Mouse (Mus musculus): Measurements from ENCODE around the gene Prss22. TPM values are rescaled to one million over a fixed set of nuclear protein-coding genes. Genes with fewer than 3 reads are reported as not detected.
A peak's percentile ranks its signal among the peaks of the same experiment; 100 is the strongest.
"Not testable (repeated sequence)": the region's sequence is repeated elsewhere in the genome, so short reads cannot be mapped to it uniquely, and the experiment has no call there.

The Prss22 gene
- polyA plus RNA-seq, 1 experiment from 2014 or later = not detected

DNA sequence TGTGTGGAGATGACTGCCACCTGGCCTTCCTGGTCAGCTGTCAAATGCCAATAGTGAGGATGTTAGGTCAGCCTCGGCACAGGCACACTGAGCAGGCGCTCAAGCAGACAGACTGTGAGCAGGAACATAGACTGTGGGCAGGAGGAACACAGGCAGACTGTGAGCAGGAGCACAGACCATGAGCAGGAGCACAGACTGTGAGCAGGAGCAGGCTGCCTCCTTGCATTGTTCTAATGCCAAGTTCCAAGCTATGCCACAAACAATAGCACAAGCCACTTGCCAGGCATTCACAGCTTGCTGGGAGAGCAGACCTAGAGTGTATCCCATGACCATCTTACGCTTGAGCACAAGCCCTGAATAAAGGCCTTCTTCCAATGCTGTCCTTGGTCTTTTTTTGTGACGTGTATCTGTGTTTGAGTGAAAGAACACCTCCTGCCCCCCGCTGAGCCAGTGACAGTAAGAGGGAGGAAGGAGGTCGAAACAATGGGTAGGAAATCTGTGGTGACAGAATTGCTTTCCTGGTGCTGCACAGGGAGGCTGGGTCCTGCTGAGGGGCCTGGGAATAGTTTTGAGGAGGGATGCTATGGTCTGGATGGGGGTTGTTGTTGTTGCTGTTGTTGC lies 32.0 kb downstream of the Prss22 start:
- Histone ChIP-seq H3K36me3 (ENCODE audit: control insufficient read depth, insufficient read depth, low read length) (no peaks in the 10 kb centered on the region), H3K27me3 (ENCODE audit: control insufficient read depth, insufficient read depth, low read length) (no peaks in the 10 kb centered on the region), H3K4me3 (ENCODE audit: control insufficient read depth in 1 of 2, insufficient read depth in 1 of 2, low read depth in 1 of 2, low read length in 2 of 2) (no peak overlapping the region), H3K4me1 (ENCODE audit: control insufficient read depth in 2 of 2, insufficient read depth in 2 of 2, low read length in 2 of 2) (no peaks in the 10 kb centered on the region), H3K4me2 (ENCODE audit: low read length) (no peak overlapping the region), H3K9me3 (ENCODE audit: control insufficient read depth, low read length) (no peaks in the 10 kb centered on the region), H3K9ac (ENCODE audit: low read length) (no peak overlapping the region), H3K27ac (replicated peaks in 1 of 2; ENCODE audit: control insufficient read depth in 1 of 2, insufficient read depth in 1 of 2, low read depth in 2 of 2, low read length in 2 of 2) (no peak overlapping the region)
- ATAC-seq (ENCODE audit: insufficient number of reproducible peaks, insufficient read depth, low FRiP score, low read depth) = no peak
- WGBS = 38% methylated on average over 6 of the region's 6 CpGs

DNA sequence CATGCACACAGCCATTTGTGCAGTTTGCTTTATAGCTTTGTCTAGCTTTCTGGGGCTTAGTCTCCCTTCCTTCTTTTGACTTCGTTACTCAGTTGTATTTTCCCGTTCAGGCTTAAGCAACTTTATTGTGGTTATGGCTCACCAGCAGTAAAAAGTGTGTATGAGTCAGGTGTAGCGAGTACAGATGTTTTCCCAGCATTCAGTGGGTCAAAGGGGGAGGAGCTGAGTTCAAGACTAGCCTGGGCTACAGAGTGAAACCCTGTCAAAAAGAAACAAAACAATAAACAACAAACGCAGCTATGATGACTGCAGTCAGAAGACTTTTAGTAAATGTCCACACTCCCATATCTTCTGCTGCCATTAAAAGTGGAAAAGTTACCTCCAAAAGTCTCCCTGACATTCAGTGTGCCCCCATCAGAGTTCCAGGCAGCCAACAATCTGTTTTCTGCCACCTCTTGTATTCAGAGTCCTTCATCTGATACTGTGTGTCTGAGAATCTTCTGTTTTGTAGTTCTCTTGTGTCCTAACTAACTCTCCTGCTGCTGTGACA lies 36.3 kb downstream of the Prss22 start:
- Histone ChIP-seq H3K36me3 (ENCODE audit: control insufficient read depth, insufficient read depth, low read length) (no peaks in the 10 kb centered on the region), H3K4me2 (ENCODE audit: low read length) (no peak overlapping the region), H3K27me3 (ENCODE audit: control insufficient read depth, insufficient read depth, low read length) (no peaks in the 10 kb centered on the region), H3K4me1 (ENCODE audit: control insufficient read depth in 2 of 2, insufficient read depth in 2 of 2, low read length in 2 of 2) (no peaks in the 10 kb centered on the region), H3K27ac (replicated peaks in 1 of 2; ENCODE audit: control insufficient read depth in 1 of 2, insufficient read depth in 1 of 2, low read depth in 2 of 2, low read length in 2 of 2) (no peak overlapping the region), H3K9me3 (ENCODE audit: control insufficient read depth, low read length) (no peaks in the 10 kb centered on the region), H3K9ac (ENCODE audit: low read length) (no peak overlapping the region), H3K4me3 (ENCODE audit: control insufficient read depth in 1 of 2, insufficient read depth in 1 of 2, low read depth in 1 of 2, low read length in 2 of 2) (no peak overlapping the region)
- ATAC-seq (ENCODE audit: insufficient number of reproducible peaks, insufficient read depth, low FRiP score, low read depth) = no peak
- WGBS = 78% methylated on average over 4 of the region's 4 CpGs

- no peaks in the 10 kb centered on the region for H3K36me3 ChIP-seq (ENCODE audit: control insufficient read depth, insufficient read depth, low read length)
- no peaks in the 10 kb centered on the region for H3K9me3 ChIP-seq (ENCODE audit: control insufficient read depth, low read length)
- no peak overlapping the region for H3K9ac ChIP-seq (ENCODE audit: low read length)
- H3K27me3 ChIP-seq (ENCODE audit: control insufficient read depth, insufficient read depth, low read length) = no peaks in the 10 kb centered on the region; the same call in 1 of the 2 replicates
- no peaks in the 10 kb centered on the region for H3K4me1 ChIP-seq (ENCODE audit: control insufficient read depth in 2 of 2, insufficient read depth in 2 of 2, low read length in 2 of 2)
- WGBS = 33% methylated on average over 3 of the region's 3 CpGs
- no peak overlapping the region for H3K4me3 ChIP-seq (ENCODE audit: control insufficient read depth in 1 of 2, insufficient read depth in 1 of 2, low read depth in 1 of 2, low read length in 2 of 2)
- H3K4me2 ChIP-seq (ENCODE audit: low read length) = no peak overlapping the region
- H3K27ac ChIP-seq (replicated peaks in 1 of 2; ENCODE audit: control insufficient read depth in 1 of 2, insufficient read depth in 1 of 2, low read depth in 2 of 2, low read length in 2 of 2) = no peak overlapping the region
- ATAC-seq (ENCODE audit: insufficient number of reproducible peaks, insufficient read depth, low FRiP score, low read depth) = peak; percentile 71; the same call in 1 of the 2 replicates
These were observed 37.7 kb downstream of the Prss22 start for GRCm38 (mm10) chr17:23960084-23960738.

GRCm38 (mm10) chr17:23955174-23955573 lies 42.7 kb downstream of the Prss22 start, which contains the start of gene Sbpl:
Gene Sbpl, minus strand, starts transcription at chr17:23955274.
- Histone ChIP-seq H3K4me1 (ENCODE audit: control insufficient read depth in 2 of 2, insufficient read depth in 2 of 2, low read length in 2 of 2) (no peaks in the 10 kb centered on the region), H3K27ac (replicated peaks in 1 of 2; ENCODE audit: control insufficient read depth in 1 of 2, insufficient read depth in 1 of 2, low read depth in 2 of 2, low read length in 2 of 2) (no peak within 1 kb of the TSS), H3K9ac (ENCODE audit: low read length) (no peak within 1 kb of the TSS), H3K4me3 (ENCODE audit: control insufficient read depth in 1 of 2, insufficient read depth in 1 of 2, low read depth in 1 of 2, low read length in 2 of 2) (no peak within 1 kb of the TSS), H3K9me3 (ENCODE audit: control insufficient read depth, low read length) (no peaks in the 10 kb centered on the region), H3K27me3 (ENCODE audit: control insufficient read depth, insufficient read depth, low read length) (no peaks in the 10 kb centered on the region; the same call in 1 of the 2 replicates), H3K4me2 (ENCODE audit: low read length) (no peak within 1 kb of the TSS), H3K36me3 (ENCODE audit: control insufficient read depth, insufficient read depth, low read length) (no peaks in the 10 kb centered on the region)
- 76% methylated on average over 5 of the region's 5 CpGs for WGBS
- no peak for ATAC-seq (ENCODE audit: insufficient number of reproducible peaks, insufficient read depth, low FRiP score, low read depth)

DNA sequence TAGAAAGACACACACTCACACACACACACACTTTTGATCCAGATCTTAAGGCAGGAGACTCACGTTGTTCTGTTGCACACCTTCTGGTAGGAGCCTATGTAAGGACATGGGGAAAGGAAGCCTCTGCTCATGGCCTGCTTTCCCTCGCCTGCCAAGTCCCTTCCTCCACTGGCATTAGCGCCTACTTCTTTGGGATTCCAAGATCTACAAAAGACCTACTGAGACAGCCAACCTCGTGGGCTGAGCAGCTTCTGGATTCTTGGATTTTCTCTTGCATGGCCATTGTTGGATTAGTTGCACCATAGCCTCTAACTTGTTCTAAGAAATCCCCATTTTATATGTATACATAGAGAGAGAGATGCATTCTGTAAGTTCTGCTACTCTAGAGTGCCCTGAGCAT lies 47.1 kb downstream of the Prss22 start:
- H3K9ac ChIP-seq (ENCODE audit: low read length); H3K36me3 ChIP-seq (ENCODE audit: control insufficient read depth, insufficient read depth, low read length); H3K4me2 ChIP-seq (ENCODE audit: low read length); ATAC-seq (ENCODE audit: insufficient number of reproducible peaks, insufficient read depth, low FRiP score, low read depth); H3K9me3 ChIP-seq (ENCODE audit: control insufficient read depth, low read length); H3K4me1 ChIP-seq (ENCODE audit: control insufficient read depth in 2 of 2, insufficient read depth in 2 of 2, low read length in 2 of 2); H3K27ac ChIP-seq (replicated peaks in 1 of 2; ENCODE audit: control insufficient read depth in 1 of 2, insufficient read depth in 1 of 2, low read depth in 2 of 2, low read length in 2 of 2); H3K4me3 ChIP-seq (ENCODE audit: control insufficient read depth in 1 of 2, insufficient read depth in 1 of 2, low read depth in 1 of 2, low read length in 2 of 2); H3K27me3 ChIP-seq (ENCODE audit: control insufficient read depth, insufficient read depth, low read length): not testable (repeated sequence)
- WGBS = 73% methylated on average over 4 of the region's 4 CpGs

GRCm38 (mm10) chr17:23949068-23949467 lies 48.8 kb downstream of the Prss22 start:
- H3K36me3 ChIP-seq (ENCODE audit: control insufficient read depth, insufficient read depth, low read length) = no peaks in the 10 kb centered on the region
- no peaks in the 10 kb centered on the region for H3K4me1 ChIP-seq (ENCODE audit: control insufficient read depth in 2 of 2, insufficient read depth in 2 of 2, low read length in 2 of 2)
- H3K9me3 ChIP-seq (ENCODE audit: control insufficient read depth, low read length) = no peaks in the 10 kb centered on the region
- ATAC-seq (ENCODE audit: insufficient number of reproducible peaks, insufficient read depth, low FRiP score, low read depth) = no peak
- H3K9ac ChIP-seq (ENCODE audit: low read length) = no peak overlapping the region
- no peak overlapping the region for H3K27ac ChIP-seq (replicated peaks in 1 of 2; ENCODE audit: control insufficient read depth in 1 of 2, insufficient read depth in 1 of 2, low read depth in 2 of 2, low read length in 2 of 2)
- WGBS = 77% methylated on average over 2 of the region's 2 CpGs
- H3K4me2 ChIP-seq (ENCODE audit: low read length) = no peak overlapping the region
- H3K4me3 ChIP-seq (ENCODE audit: control insufficient read depth in 1 of 2, insufficient read depth in 1 of 2, low read depth in 1 of 2, low read length in 2 of 2) = no peak overlapping the region
- no peaks in the 10 kb centered on the region for H3K27me3 ChIP-seq (ENCODE audit: control insufficient read depth, insufficient read depth, low read length)

DNA sequence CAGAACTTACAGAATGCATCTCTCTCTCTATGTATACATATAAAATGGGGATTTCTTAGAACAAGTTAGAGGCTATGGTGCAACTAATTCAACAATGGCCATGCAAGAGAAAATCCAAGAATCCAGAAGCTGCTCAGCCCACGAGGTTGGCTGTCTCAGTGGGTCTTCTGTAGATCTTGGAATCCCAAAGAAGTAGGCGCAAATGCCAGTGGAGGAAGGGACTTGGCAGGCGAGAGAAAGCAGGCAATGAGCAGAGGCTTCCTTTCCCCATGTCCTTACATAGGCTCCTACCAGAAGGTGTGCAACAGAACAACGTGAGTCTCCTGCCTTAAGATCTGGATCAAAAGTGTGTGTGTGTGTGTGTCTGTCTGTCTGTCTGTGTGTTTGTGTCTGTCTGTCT lies 50.4 kb downstream of the Prss22 start:
- not testable (repeated sequence) for H3K4me2 ChIP-seq (ENCODE audit: low read length); H3K4me3 ChIP-seq (ENCODE audit: control insufficient read depth in 1 of 2, insufficient read depth in 1 of 2, low read depth in 1 of 2, low read length in 2 of 2); H3K9me3 ChIP-seq (ENCODE audit: control insufficient read depth, low read length); ATAC-seq (ENCODE audit: insufficient number of reproducible peaks, insufficient read depth, low FRiP score, low read depth); H3K36me3 ChIP-seq (ENCODE audit: control insufficient read depth, insufficient read depth, low read length); H3K27ac ChIP-seq (replicated peaks in 1 of 2; ENCODE audit: control insufficient read depth in 1 of 2, insufficient read depth in 1 of 2, low read depth in 2 of 2, low read length in 2 of 2); H3K27me3 ChIP-seq (ENCODE audit: control insufficient read depth, insufficient read depth, low read length); H3K9ac ChIP-seq (ENCODE audit: low read length); H3K4me1 ChIP-seq (ENCODE audit: control insufficient read depth in 2 of 2, insufficient read depth in 2 of 2, low read length in 2 of 2)
- WGBS = 72% methylated on average over 4 of the region's 4 CpGs

Measured in heart, embryonic 14.5 days (tissue).